In the genomic region with DNA sequence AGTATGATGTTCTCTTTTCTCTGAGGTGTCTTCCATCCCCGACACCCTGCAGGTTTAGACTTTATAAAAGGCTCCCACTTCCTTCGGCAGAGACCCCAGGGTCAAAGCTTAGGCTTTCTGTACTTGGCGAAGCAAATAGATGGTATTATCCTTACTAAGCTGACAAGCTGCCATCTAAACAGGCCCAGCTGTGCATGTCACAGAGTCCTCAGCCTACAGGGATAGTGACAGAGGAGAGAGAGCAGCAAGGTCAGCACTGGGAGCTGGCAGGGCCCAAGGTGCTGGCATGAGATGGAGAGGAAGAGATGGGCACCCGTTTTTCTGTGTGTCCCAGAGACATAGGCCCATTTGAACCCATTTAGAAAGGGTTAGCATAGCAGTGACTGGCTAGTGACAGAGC, we compare ENCODE assay signal across 22 mouse cellular contexts.
DNase-seq lines count a peak whose midpoint lies in the region; ATAC-seq and TF ChIP-seq lines count a peak whose summit lies in the region.
"Had no signal": no experiment of that assay in that cellular context is flagged by ENCODE, and none has a peak within 500 bp of the region (broad histone marks: within the 10 kb centered on the region; RNA-seq: fewer than 3 reads in every experiment).

No protein-coding gene starts in this region.

- 76% methylated on average over 4 of the region's 4 CpGs for WGBS in hindbrain, embryonic 12.5 days
- 79% methylated on average over 4 of the region's 4 CpGs for WGBS in hindbrain, embryonic 11.5 days
- 31% methylated on average over 4 of the region's 4 CpGs for WGBS in lung, embryonic 14.5 days
- WGBS in lung, adult 2 months, result 67% methylated on average over 4 of the region's 4 CpGs
- 52% methylated on average over 4 of the region's 4 CpGs for WGBS in lung, postnatal 0 days

- H3K9ac ChIP-seq in hindbrain, embryonic 12.5 days, result no peak overlapping the region
- no peak overlapping the region for H3K9ac ChIP-seq in hindbrain, embryonic 11.5 days (ENCODE audit: low read depth, low read length)
- H3K9ac ChIP-seq in lung, embryonic 14.5 days, result no peak overlapping the region
- no peak overlapping the region for H3K9ac ChIP-seq in lung, postnatal 0 days (replicated peaks; ENCODE audit: low read depth)
- H3K9ac ChIP-seq: embryonic facial prominence, embryonic 13.5 days; heart, embryonic 15.5 days; hindbrain, embryonic 14.5 days had no signal

- no peak for TF ChIP-seq EP300 in lung, postnatal 0 days (IDR thresholded peaks at IDR 0.05)

- no peaks in the 10 kb centered on the region for H3K9me3 ChIP-seq in hindbrain, embryonic 12.5 days (replicated peaks)
- H3K9me3 ChIP-seq in hindbrain, embryonic 11.5 days (ENCODE audit: control insufficient read depth, low read length), result no peaks in the 10 kb centered on the region
- H3K9me3 ChIP-seq in lung, embryonic 14.5 days (ENCODE audit: low read depth, low read length), result no peaks in the 10 kb centered on the region
- no peaks in the 10 kb centered on the region for H3K9me3 ChIP-seq in lung, postnatal 0 days (ENCODE audit: low read length)
- H3K9me3 ChIP-seq: embryonic facial prominence, embryonic 13.5 days; heart, embryonic 15.5 days had no signal

- no peak for TF ChIP-seq POLR2A in lung, adult 2 months (IDR thresholded peaks at IDR 0.05; ENCODE audit: borderline replicate concordance, extremely low read depth, low read depth, low read length)

- H3K27ac ChIP-seq in hindbrain, embryonic 12.5 days, result no peak overlapping the region
- no peak overlapping the region for H3K27ac ChIP-seq in hindbrain, embryonic 11.5 days (ENCODE audit: low read depth, low read length)
- H3K27ac ChIP-seq in lung, embryonic 14.5 days (ENCODE audit: low read depth), result no peak overlapping the region
- H3K27ac ChIP-seq in lung, postnatal 0 days (ENCODE audit: low read length), result no peak overlapping the region
- H3K27ac ChIP-seq: embryonic facial prominence, embryonic 13.5 days; heart, adult 2 months; heart, embryonic 15.5 days; hindbrain, embryonic 14.5 days had no signal

- 0 out of 2 replicates have a peak, but pooled peaks have one; percentile 13 for ATAC-seq in hindbrain, embryonic 12.5 days (ENCODE audit: low FRiP score)
- ATAC-seq in hindbrain, embryonic 11.5 days (ENCODE audit: low FRiP score), result no peak
- no peak for ATAC-seq in lung, embryonic 14.5 days (ENCODE audit: insufficient read depth)
- ATAC-seq in lung, postnatal 0 days, result peak; percentile 26; the same call in 1 of the 2 replicates
- ATAC-seq: activated CD4-positive, CD25-positive, alpha-beta regulatory T cell, adult 4 months; forebrain, embryonic 14.5 days; Patski had no signal

- H3K27me3 ChIP-seq in hindbrain, embryonic 12.5 days, result no peaks in the 10 kb centered on the region
- no peaks in the 10 kb centered on the region for H3K27me3 ChIP-seq in hindbrain, embryonic 11.5 days (ENCODE audit: control insufficient read depth, insufficient read depth, low read length)
- no peaks in the 10 kb centered on the region for H3K27me3 ChIP-seq in lung, embryonic 14.5 days (ENCODE audit: insufficient read depth, low read length)
- no peaks in the 10 kb centered on the region for H3K27me3 ChIP-seq in lung, postnatal 0 days (replicated peaks; ENCODE audit: insufficient read depth, low read length)
- H3K27me3 ChIP-seq: embryonic facial prominence, embryonic 13.5 days had no signal

- TF ChIP-seq CTCF in lung, embryonic 14.5 days (IDR thresholded peaks at IDR 0.05; ENCODE audit: low read depth), result no peak
- TF ChIP-seq CTCF in lung, adult 2 months (IDR thresholded peaks at IDR 0.05; ENCODE audit: insufficient read depth, low read length), result no peak
- no peak for TF ChIP-seq CTCF in lung, postnatal 0 days (IDR thresholded peaks at IDR 0.05)

- no peak overlapping the region for H3K4me2 ChIP-seq in hindbrain, embryonic 12.5 days (replicated peaks)
- H3K4me2 ChIP-seq in hindbrain, embryonic 11.5 days (replicated peaks; ENCODE audit: low read depth, low read length), result no peak overlapping the region
- H3K4me2 ChIP-seq in lung, embryonic 14.5 days, result no peak overlapping the region
- H3K4me2 ChIP-seq in lung, postnatal 0 days (replicated peaks; ENCODE audit: low read depth, low read length), result no peak overlapping the region
- H3K4me2 ChIP-seq: embryonic facial prominence, embryonic 13.5 days; heart, embryonic 11.5 days; heart, embryonic 15.5 days; hindbrain, embryonic 14.5 days had no signal

- H3K4me3 ChIP-seq in hindbrain, embryonic 12.5 days, result no peak overlapping the region
- H3K4me3 ChIP-seq in hindbrain, embryonic 11.5 days (ENCODE audit: low read depth, low read length), result no peak overlapping the region
- no peak overlapping the region for H3K4me3 ChIP-seq in lung, embryonic 14.5 days (ENCODE audit: low read depth, low read length)
- no peak overlapping the region for H3K4me3 ChIP-seq in lung, adult 2 months (replicated peaks; ENCODE audit: extremely low read depth, low read depth, low read length)
- no peak overlapping the region for H3K4me3 ChIP-seq in lung, postnatal 0 days (ENCODE audit: low read depth, low read length)
- H3K4me3 ChIP-seq: embryonic facial prominence, embryonic 13.5 days; heart, adult 2 months; heart, embryonic 15.5 days had no signal

- no peak for DNase-seq in hindbrain, embryonic 11.5 days (ENCODE audit: low spot score)
- peak; percentile 70 for DNase-seq in lung, embryonic 14.5 days
- DNase-seq in lung, adult 2 months, result no peak
- DNase-seq in lung, postnatal 0 days (ENCODE audit: low spot score), result peak; percentile 9
- peak; percentile 14 for DNase-seq in lung, postnatal 14 days
- DNase-seq in left cerebral cortex, postnatal 10 days (ENCODE audit: extremely low spot score in 1 of 2, low spot score in 2 of 2), result no peak
- no peak for DNase-seq in spleen, postnatal 4 days (ENCODE audit: low spot score in 2 of 2)
- DNase-seq: adrenal gland, postnatal 14 days; cerebellum, adult 11-12 months; cerebellum, adult 9-10 months; cerebellum, postnatal 36 days; gastrocnemius, postnatal 10 days; heart, adult 2 months; heart, postnatal 14 days had no signal

- intact Hi-C loops in left cerebral cortex, postnatal 10 days (cut with DNase I), result no loop called here

- H3K36me3 ChIP-seq in hindbrain, embryonic 12.5 days, result no peaks in the 10 kb centered on the region
- no peaks in the 10 kb centered on the region for H3K36me3 ChIP-seq in hindbrain, embryonic 11.5 days (ENCODE audit: control insufficient read depth, insufficient read depth, low read length)
- H3K36me3 ChIP-seq in lung, embryonic 14.5 days (ENCODE audit: insufficient read depth), result no peaks in the 10 kb centered on the region
- H3K36me3 ChIP-seq in lung, postnatal 0 days (ENCODE audit: insufficient read depth, low read length), result no peaks in the 10 kb centered on the region
- H3K36me3 ChIP-seq: embryonic facial prominence, embryonic 13.5 days; heart, embryonic 15.5 days had no signal

- H3K4me1 ChIP-seq in hindbrain, embryonic 12.5 days, result peaks cover 15% of the 10 kb centered on the region
- H3K4me1 ChIP-seq in hindbrain, embryonic 11.5 days (replicated peaks; ENCODE audit: control insufficient read depth, insufficient read depth, low read length), result no peaks in the 10 kb centered on the region
- H3K4me1 ChIP-seq in lung, embryonic 14.5 days (ENCODE audit: insufficient read depth), result 0 out of 2 replicates have a peak, but pooled peaks cover 2% of the 10 kb centered on the region
- no peaks in the 10 kb centered on the region; the same call in 1 of the 2 replicates for H3K4me1 ChIP-seq in lung, adult 2 months (ENCODE audit: control insufficient read depth, insufficient read depth, low read length)
- H3K4me1 ChIP-seq in lung, postnatal 0 days (ENCODE audit: insufficient read depth, low read depth, low read length), result no peaks in the 10 kb centered on the region
- H3K4me1 ChIP-seq: heart, embryonic 15.5 days had no signal

Comparison
In these comparisons a context has a peak if more than half of its experiments do, and no peak if none do; other contexts are left out.
1. ATAC-seq: peak in hindbrain, embryonic 12.5 days (single experiment) and lung, postnatal 0 days (single experiment); none in hindbrain, embryonic 11.5 days (single experiment) and lung, embryonic 14.5 days (single experiment).
2. DNase-seq: peak in lung, embryonic 14.5 days (single experiment), lung, postnatal 0 days (single experiment) and lung, postnatal 14 days (single experiment); none in hindbrain, embryonic 11.5 days (single experiment), lung, adult 2 months (single experiment), left cerebral cortex, postnatal 10 days (0 of 2) and spleen, postnatal 4 days (0 of 2).